Mouse (Mus musculus) forebrain, embryonic 16.5 days (tissue): Measurements from ENCODE around the gene Bcas3. TPM values are rescaled to one million over a fixed set of nuclear protein-coding genes. Genes with fewer than 3 reads are reported as not detected.

ENCODE experiments used
- ATAC-seq: fragments of 200-750 bp; cut with Nextera tagmentation; 2 replicates; pipeline ENCODE4 v1.8.0; 2017; ENCODE audit warnings: mild to moderate bottlenecking, moderate library complexity
- H3K27ac ChIP-seq: fragments of 300-500 bp; sonication (generic); 2 replicates; pipeline ENCODE4 v1.5.1; 2014; ENCODE audit warnings: low read length, control low read depth
- H3K27me3 ChIP-seq: fragments of 300-500 bp; sonication (generic); replicated peaks from 2 replicates; pipeline ENCODE4 v1.6.1; 2014; ENCODE audit warnings: low read length; ENCODE audit not compliant: control insufficient read depth, insufficient read depth
- H3K36me3 ChIP-seq: fragments of 300-500 bp; sonication (generic); 2 replicates; pipeline ENCODE4 v1.6.1; 2014; ENCODE audit not compliant: control insufficient read depth, insufficient read depth
- H3K4me1 ChIP-seq: fragments of 300-500 bp; sonication (generic); replicated peaks from 2 replicates; pipeline ENCODE4 v1.6.1; 2014; ENCODE audit warnings: low read length; ENCODE audit not compliant: control insufficient read depth, insufficient read depth
- H3K4me2 ChIP-seq: fragments of 300-500 bp; sonication (generic); 2 replicates; pipeline ENCODE4 v1.6.1; 2014; ENCODE audit warnings: mild to moderate bottlenecking, low read length, control low read depth
- H3K4me3 ChIP-seq: fragments of 300-500 bp; sonication (generic); replicated peaks from 2 replicates; pipeline ENCODE4 v1.5.1; 2014; ENCODE audit warnings: mild to moderate bottlenecking, low read length, control low read depth
- H3K9ac ChIP-seq: fragments of 300-500 bp; sonication (generic); replicated peaks from 2 replicates; pipeline ENCODE4 v1.6.1; 2014; ENCODE audit warnings: low read depth, low read length, control low read depth
- H3K9me3 ChIP-seq: fragments of 300-500 bp; sonication (generic); 2 replicates; pipeline ENCODE4 v1.6.1; 2016; ENCODE audit warnings: low read length; ENCODE audit not compliant: control insufficient read depth
- WGBS: fragments of 180-500 bp; shearing (Covaris S2); extraction: QIAGEN DNeasy Blood & Tissue Kit; methylation state at CpG from one replicate; pipeline ENCODE4 v1.1.7; 2014; 5-methylcytosine and 5-hydroxymethylcytosine counted together
- polyA plus RNA-seq: library from polyadenylated mRNA; unstranded; fragments of >200 nt; fragmentation: Nextera tagmentation; extraction: Ambion mirVana; gene quantifications from 2 replicates; pipeline ENCODE4 v1.2.1, GENCODE M21; 2015

Gene Bcas3
- polyA plus RNA-seq, 1 experiment from 2014 or later = 31.9 TPM

- Histone ChIP-seq H3K27me3 (no peaks in the 10 kb centered on the region), H3K36me3 (no peaks in the 10 kb centered on the region), H3K27ac (no peak overlapping the region), H3K4me1 (no peaks in the 10 kb centered on the region; the same call in 1 of the 2 replicates), H3K9ac (no peak overlapping the region), H3K4me2 (no peak overlapping the region), H3K9me3 (no peaks in the 10 kb centered on the region), H3K4me3 (no peak overlapping the region)
- no peak for ATAC-seq
- 55% methylated on average over 13 of the region's 13 CpGs for WGBS
Measured at GRCm38 (mm10) chr11:85628303-85629063, 275.5 kb downstream of the Bcas3 start.

GRCm38 (mm10) chr11:85632568-85632981, 279.6 kb downstream of the Bcas3 start:
- Histone ChIP-seq H3K9me3 (no peaks in the 10 kb centered on the region), H3K27me3 (no peaks in the 10 kb centered on the region), H3K4me3 (no peak overlapping the region), H3K4me1 (no peaks in the 10 kb centered on the region; the same call in 1 of the 2 replicates), H3K27ac (no peak overlapping the region), H3K9ac (no peak overlapping the region), H3K4me2 (no peak overlapping the region), H3K36me3 (no peaks in the 10 kb centered on the region)
- WGBS = 42% methylated on average over 2 of the region's 2 CpGs
- no peak for ATAC-seq

- WGBS = 55% methylated on average over 12 of the region's 12 CpGs
- H3K36me3 ChIP-seq = no peaks in the 10 kb centered on the region
- no peak overlapping the region for H3K4me3 ChIP-seq
- no peak overlapping the region for H3K4me2 ChIP-seq
- peak overlapping the region; percentile 27; the same call in 1 of the 2 replicates for H3K27ac ChIP-seq
- H3K4me1 ChIP-seq = peaks cover 15% of the 10 kb centered on the region
- ATAC-seq = no peak
- H3K9ac ChIP-seq = no peak overlapping the region
- H3K9me3 ChIP-seq = no peaks in the 10 kb centered on the region
- H3K27me3 ChIP-seq = no peaks in the 10 kb centered on the region
Measured at GRCm38 (mm10) chr11:85638696-85639495, 285.9 kb downstream of the Bcas3 start.

GRCm38 (mm10) chr11:85640659-85641058, 287.7 kb downstream of the Bcas3 start:
- no peaks in the 10 kb centered on the region for H3K36me3 ChIP-seq
- 12% methylated on average over 5 of the region's 5 CpGs for WGBS
- no peak overlapping the region for H3K9ac ChIP-seq
- no peaks in the 10 kb centered on the region for H3K27me3 ChIP-seq
- no peak overlapping the region for H3K27ac ChIP-seq
- H3K4me3 ChIP-seq = peak overlapping the region; percentile 11; the same call in 1 of the 2 replicates
- H3K9me3 ChIP-seq = no peaks in the 10 kb centered on the region
- peak overlapping the region; percentile 35 for H3K4me2 ChIP-seq
- H3K4me1 ChIP-seq = peaks cover 18% of the 10 kb centered on the region
- peak; percentile 71; the same call in 1 of the 2 replicates for ATAC-seq

GRCm38 (mm10) chr11:85641486-85641885, 288.5 kb downstream of the Bcas3 start:
- WGBS = 74% methylated on average over 4 of the region's 4 CpGs
- Histone ChIP-seq H3K4me3 (no peak overlapping the region), H3K9me3 (no peaks in the 10 kb centered on the region), H3K9ac (no peak overlapping the region), H3K27ac (no peak overlapping the region), H3K4me1 (peaks cover 18% of the 10 kb centered on the region), H3K27me3 (no peaks in the 10 kb centered on the region), H3K4me2 (no peak overlapping the region), H3K36me3 (no peaks in the 10 kb centered on the region)
- no peak for ATAC-seq

- ATAC-seq = no peak
- Histone ChIP-seq H3K4me2 (no peak overlapping the region), H3K4me1 (peaks cover 18% of the 10 kb centered on the region), H3K9me3 (no peaks in the 10 kb centered on the region), H3K27me3 (no peaks in the 10 kb centered on the region), H3K36me3 (no peaks in the 10 kb centered on the region), H3K9ac (no peak overlapping the region), H3K4me3 (no peak overlapping the region), H3K27ac (no peak overlapping the region)
- 69% methylated on average over 6 of the region's 6 CpGs for WGBS
Measured at GRCm38 (mm10) chr11:85642591-85642990, 289.6 kb downstream of the Bcas3 start.

DNA sequence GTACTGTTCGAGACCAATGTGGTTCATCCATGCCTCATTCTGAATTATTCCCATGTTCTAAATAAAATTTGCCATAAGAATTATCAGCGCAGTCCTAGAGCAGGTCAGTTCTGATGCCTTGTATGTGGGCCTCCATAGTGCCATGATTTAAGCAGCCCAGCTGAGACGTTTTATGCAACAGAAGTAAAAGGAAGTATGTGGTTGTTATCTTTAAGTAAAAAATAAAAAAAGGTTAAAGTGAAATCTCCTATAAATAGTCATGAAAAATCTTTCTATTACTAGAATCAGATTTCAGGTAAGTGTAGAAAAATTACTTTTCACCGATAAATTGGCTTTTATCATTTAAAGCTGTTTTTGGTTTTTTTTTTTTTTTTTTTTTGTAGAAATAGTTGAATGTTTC, 290.1 kb downstream of the Bcas3 start:
- WGBS = 88% methylated on average over 4 of the region's 4 CpGs
- Histone ChIP-seq H3K4me1 (peaks cover 18% of the 10 kb centered on the region), H3K27ac (no peak overlapping the region), H3K27me3 (no peaks in the 10 kb centered on the region), H3K36me3 (no peaks in the 10 kb centered on the region), H3K4me2 (no peak overlapping the region), H3K4me3 (no peak overlapping the region), H3K9ac (no peak overlapping the region), H3K9me3 (no peaks in the 10 kb centered on the region)
- no peak for ATAC-seq

DNA sequence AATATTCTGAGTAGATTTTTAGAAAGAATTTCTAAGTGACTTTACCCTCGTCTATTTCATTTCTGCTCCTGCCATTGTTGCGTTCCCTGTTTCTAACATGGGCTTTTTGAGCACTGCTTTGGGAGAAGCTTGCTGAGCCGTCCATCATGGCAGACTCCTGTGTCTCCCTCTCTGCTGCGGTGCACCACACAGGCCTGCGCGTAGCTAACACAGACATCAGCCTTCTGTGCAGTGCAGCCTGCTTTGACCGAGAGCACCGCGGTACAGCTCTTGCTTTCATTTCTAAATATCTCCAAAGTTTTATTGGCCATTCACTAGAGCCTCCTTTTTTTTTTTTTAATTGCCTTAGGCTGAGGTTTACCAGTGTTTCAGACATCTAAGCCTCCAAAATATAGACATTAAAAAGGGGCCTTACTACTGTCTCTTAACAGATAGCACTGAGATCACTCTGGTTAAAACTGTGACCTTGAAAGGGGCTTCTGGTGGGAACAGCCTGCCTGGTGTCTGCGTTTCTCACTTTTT, 290.6 kb downstream of the Bcas3 start:
- no peak for ATAC-seq
- Histone ChIP-seq H3K4me3 (no peak overlapping the region), H3K27ac (no peak overlapping the region), H3K9ac (no peak overlapping the region), H3K27me3 (no peaks in the 10 kb centered on the region), H3K4me1 (peaks cover 18% of the 10 kb centered on the region), H3K9me3 (no peaks in the 10 kb centered on the region), H3K36me3 (no peaks in the 10 kb centered on the region), H3K4me2 (no peak overlapping the region)
- 63% methylated on average over 10 of the region's 10 CpGs for WGBS

DNA sequence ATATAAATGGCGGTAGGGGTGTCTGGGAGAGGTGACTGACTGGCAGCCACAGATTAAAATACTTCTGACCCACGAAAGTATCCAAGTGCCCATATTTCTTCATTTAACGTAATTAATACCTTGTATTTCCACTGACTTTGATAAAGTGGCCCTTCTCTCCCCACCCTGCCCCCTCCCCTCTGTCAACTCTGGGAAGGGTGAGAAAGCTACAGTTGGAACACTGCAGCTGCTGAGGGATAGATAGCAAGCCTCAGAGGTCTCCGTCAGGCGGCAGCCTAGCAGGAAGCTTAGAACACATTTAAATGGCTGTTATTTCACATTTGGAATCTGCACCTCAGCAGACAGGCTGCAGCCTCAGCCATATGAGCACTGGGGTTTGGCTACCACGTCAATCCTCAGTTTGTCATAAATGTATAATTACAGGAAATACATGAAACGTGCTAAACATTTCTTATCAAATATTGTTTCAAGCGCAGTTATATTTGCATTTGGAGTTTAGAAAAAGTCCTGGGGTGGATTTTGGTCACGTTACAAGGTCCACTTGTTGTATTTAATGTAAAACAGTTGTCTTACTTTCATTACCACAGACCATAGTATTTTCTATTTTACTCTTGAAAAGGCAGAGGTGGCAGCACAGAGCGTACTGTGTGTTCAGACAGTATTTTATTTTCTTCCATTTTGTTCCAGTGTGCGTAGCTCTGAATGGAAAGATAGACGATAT, 291.2 kb downstream of the Bcas3 start:
- no peaks in the 10 kb centered on the region for H3K9me3 ChIP-seq
- H3K4me3 ChIP-seq = no peak overlapping the region
- peaks cover 15% of the 10 kb centered on the region for H3K4me1 ChIP-seq
- no peak overlapping the region for H3K4me2 ChIP-seq
- no peak for ATAC-seq
- 80% methylated on average over 12 of the region's 12 CpGs for WGBS
- H3K27ac ChIP-seq = no peak overlapping the region
- H3K27me3 ChIP-seq = no peaks in the 10 kb centered on the region
- no peaks in the 10 kb centered on the region for H3K36me3 ChIP-seq
- no peak overlapping the region for H3K9ac ChIP-seq
